Mouse (Mus musculus) thymus, adult 2 months (tissue): Measurements from ENCODE around the gene Aspn. TPM values are rescaled to one million over a fixed set of nuclear protein-coding genes. Genes with fewer than 3 reads are reported as not detected.

Experiments
- DNase-seq: peaks from one replicate; pipeline ENCODE4 v3.0.0; 2021
- H3K27ac ChIP-seq: fragments of 200-500 bp; 2 replicates; pipeline ENCODE4 v1.5.1; 2012; ENCODE audit warnings: low read length, control low read depth; ENCODE audit not compliant: control insufficient read depth, insufficient read depth
- H3K27me3 ChIP-seq: fragments of 200-500 bp; 2 replicates; pipeline ENCODE4 v1.6.1; 2012; ENCODE audit warnings: mild to moderate bottlenecking, low read length, moderate library complexity, mixed read lengths; ENCODE audit not compliant: control insufficient read depth, insufficient read depth
- H3K36me3 ChIP-seq: fragments of 200-500 bp; 2 replicates; pipeline ENCODE4 v1.6.1; 2012; ENCODE audit warnings: mild to moderate bottlenecking, low read length, moderate library complexity; ENCODE audit not compliant: control insufficient read depth, insufficient read depth
- H3K4me1 ChIP-seq: fragments of 200-500 bp; replicated peaks from 2 replicates; pipeline ENCODE4 v1.6.1; 2012; ENCODE audit warnings: low read length; ENCODE audit not compliant: control insufficient read depth, insufficient read depth
- H3K4me3 ChIP-seq: fragments of 200-500 bp; 2 replicates; pipeline ENCODE4 v1.5.1; 2012; ENCODE audit warnings: mild to moderate bottlenecking, low read length, control low read depth, moderate library complexity; ENCODE audit not compliant: control insufficient read depth, insufficient read depth
- CTCF ChIP-seq: fragments of 200-500 bp; IDR thresholded peaks from 2 replicates; pipeline ENCODE4 v1.5.1; 2012; ENCODE audit warnings: mild to moderate bottlenecking, control low read depth, low read length, moderate library complexity, borderline replicate concordance; ENCODE audit not compliant: control insufficient read depth, poor library complexity, insufficient read depth; ENCODE audit errors: extremely low read depth
- POLR2A ChIP-seq: fragments of 200-500 bp; IDR thresholded peaks from 2 replicates; pipeline ENCODE4 v1.6.1; 2012; ENCODE audit warnings: mild to moderate bottlenecking, low read length, control low read depth, moderate library complexity; ENCODE audit not compliant: control insufficient read depth, poor library complexity, insufficient read depth; ENCODE audit errors: extremely low read depth
- WGBS: fragments of 180-500 bp; shearing (Covaris S2); methylation state at CpG from one replicate; pipeline ENCODE4 v1.1.7; 2018; 5-methylcytosine and 5-hydroxymethylcytosine counted together
- polyA plus RNA-seq: library from polyadenylated mRNA; depleted of rRNA; stranded (reverse); fragments of >200 nt; gene quantifications from 2 replicates; pipeline ENCODE4 v1.2.3, GENCODE M21; 2012

Aspn gene
- polyA plus RNA-seq, 1 experiment = 0.13 TPM

DNA sequence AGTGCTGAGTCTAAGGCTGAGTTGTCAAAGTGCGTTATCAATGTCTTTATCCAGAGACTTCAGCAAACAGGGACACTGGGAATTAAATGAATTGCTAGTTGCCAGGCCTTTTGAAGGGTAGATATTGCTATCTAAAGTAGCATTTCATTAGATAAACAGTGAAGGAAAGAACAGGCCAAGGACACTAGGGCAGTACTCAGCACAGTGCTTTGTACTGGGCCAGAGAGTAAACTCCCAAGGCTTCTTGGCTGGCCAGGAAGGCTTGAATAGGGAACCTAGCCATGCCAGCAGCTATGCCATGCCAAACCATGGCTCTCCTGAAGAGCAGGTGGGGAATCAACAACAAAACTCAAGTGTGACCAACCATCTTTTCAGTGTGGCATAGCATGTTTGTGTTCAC lies 7.3 kb upstream of the Aspn start:
- H3K36me3 ChIP-seq = no peaks in the 10 kb centered on the region
- no peak overlapping the region for H3K27ac ChIP-seq
- no peak for TF ChIP-seq POLR2A
- no peak for TF ChIP-seq CTCF
- no peak for DNase-seq
- 98% methylated on average over 1 of the region's 1 CpGs for WGBS
- H3K27me3 ChIP-seq = no peaks in the 10 kb centered on the region
- no peak overlapping the region for H3K4me3 ChIP-seq
- H3K4me1 ChIP-seq = no peaks in the 10 kb centered on the region

DNA sequence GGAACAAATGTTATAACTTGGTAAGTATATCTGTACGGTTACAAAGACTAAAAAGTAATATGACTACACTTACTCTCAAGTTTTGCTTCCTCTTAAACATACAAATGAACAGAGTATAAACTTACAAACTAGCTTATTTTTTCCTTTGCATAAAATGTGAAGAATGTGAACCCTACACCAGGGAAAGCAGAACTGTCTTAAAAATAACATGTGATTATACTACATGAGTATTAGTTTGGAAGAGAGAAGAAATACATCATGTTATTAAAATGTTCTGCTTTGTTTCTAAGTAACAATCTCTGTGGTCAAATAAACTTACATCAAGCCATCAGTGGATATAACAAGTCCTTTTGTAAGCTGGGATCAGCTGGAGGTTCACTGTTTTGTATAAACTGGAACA lies 5.5 kb upstream of the Aspn start:
- no peak for DNase-seq
- no peaks in the 10 kb centered on the region for H3K27me3 ChIP-seq
- 100% methylated on average over 1 of the region's 1 CpGs for WGBS
- no peaks in the 10 kb centered on the region for H3K36me3 ChIP-seq
- no peak overlapping the region for H3K27ac ChIP-seq
- H3K4me1 ChIP-seq = no peaks in the 10 kb centered on the region
- TF ChIP-seq CTCF (no peak), POLR2A (no peak)
- no peak overlapping the region for H3K4me3 ChIP-seq

DNA sequence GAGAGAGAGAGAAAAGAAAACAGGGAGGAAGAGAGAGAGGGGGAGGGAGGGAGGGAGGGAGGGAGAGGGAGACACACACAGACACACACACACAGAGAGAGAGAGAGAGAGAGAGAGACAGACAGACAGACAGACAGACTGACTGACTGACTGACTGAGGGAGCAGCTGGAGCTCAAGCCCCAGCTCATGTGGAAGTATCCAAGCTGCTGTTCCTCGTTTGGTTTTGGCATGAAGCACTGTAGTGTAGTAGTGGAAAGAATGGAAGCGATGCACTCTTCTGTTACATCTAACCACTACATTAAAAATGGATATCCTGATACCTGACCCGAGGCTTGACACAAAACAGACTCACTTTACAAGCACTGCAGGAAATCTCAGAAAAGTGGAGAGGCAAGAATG lies 1.4 kb downstream of the Aspn start:
- no peaks in the 10 kb centered on the region for H3K4me1 ChIP-seq
- TF ChIP-seq CTCF (no peak), POLR2A (no peak)
- no peaks in the 10 kb centered on the region for H3K27me3 ChIP-seq
- WGBS = 73% methylated on average over 3 of the region's 3 CpGs
- H3K4me3 ChIP-seq = no peak overlapping the region
- no peak for DNase-seq
- no peaks in the 10 kb centered on the region for H3K36me3 ChIP-seq
- no peak overlapping the region for H3K27ac ChIP-seq

DNA sequence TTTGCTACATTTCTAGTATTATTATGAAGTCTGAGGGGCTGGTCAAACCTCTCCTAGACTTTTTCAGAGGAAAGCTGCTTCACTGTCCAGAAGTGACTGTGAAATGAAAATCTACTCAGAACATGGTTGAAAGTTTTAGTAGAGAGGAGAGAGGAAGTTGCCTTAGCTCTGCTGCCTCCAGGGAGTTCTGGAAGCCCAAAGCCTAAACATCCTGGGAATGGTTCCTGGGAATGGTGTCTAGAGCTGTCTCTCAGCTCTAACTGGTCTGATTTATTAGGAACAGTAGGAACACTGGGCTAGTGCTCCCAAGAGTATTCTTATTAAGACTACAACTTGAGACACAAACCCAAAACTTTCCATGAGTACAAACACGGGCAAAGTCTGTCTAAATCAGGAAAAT lies 2.3 kb downstream of the Aspn start:
- Histone ChIP-seq H3K4me3 (no peak overlapping the region), H3K27me3 (no peaks in the 10 kb centered on the region), H3K27ac (no peak overlapping the region), H3K36me3 (no peaks in the 10 kb centered on the region), H3K4me1 (no peaks in the 10 kb centered on the region)
- WGBS = 98% methylated on average over 1 of the region's 1 CpGs
- DNase-seq = no peak
- TF ChIP-seq CTCF = no peak
- no peak for TF ChIP-seq POLR2A

DNA sequence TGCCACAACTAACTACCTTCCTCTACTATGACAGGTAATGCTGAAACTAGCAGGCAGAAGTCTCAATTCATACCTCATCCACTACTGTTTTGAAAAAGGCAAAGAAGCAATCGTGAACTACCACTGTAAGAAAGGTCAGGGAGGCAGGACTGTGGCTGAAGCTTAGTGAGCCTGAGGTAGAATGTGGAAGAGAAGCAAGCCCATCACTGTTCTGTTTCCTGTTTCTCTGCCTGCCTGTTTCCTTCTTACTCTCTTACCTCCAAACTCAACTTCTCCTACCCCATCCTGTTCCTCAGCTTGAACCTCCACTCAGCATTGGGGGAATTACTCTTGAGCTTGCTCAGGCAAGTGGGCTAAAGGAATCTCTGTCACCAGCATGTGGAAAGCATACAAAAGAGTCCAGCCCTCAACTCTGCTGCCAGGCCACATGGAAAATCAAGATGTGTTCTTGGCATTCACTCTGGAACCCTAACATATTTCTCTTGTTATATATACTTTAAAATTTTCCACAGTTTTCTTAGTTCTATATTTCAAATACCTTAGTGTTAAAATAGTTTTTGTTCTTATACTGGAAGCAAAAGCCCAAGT lies 3.4 kb downstream of the Aspn start:
- no peaks in the 10 kb centered on the region for H3K27me3 ChIP-seq
- H3K36me3 ChIP-seq = no peaks in the 10 kb centered on the region
- H3K4me1 ChIP-seq = no peaks in the 10 kb centered on the region
- no peak overlapping the region for H3K4me3 ChIP-seq
- TF ChIP-seq CTCF = no peak
- TF ChIP-seq POLR2A = no peak
- 18% methylated on average over 1 of the region's 1 CpGs for WGBS
- H3K27ac ChIP-seq = no peak overlapping the region
- DNase-seq = no peak

DNA sequence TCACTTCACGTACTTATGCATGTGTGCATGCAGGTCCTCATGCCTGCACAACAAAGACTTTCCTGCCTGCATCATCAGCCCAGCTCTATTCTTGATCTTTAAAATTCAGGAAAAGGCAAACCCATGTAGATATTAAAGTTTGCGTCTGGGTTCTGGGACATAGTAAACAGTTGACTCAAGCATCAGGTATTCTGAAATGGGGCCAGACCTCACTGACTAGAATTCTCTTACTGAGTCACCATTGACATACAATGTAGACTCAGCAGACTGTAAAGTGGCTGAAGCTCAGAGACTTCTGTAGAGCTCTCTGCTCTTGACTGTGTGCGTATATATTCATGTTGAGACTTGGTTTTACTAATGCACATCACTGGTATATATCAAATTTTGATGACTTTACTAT lies 5.4 kb downstream of the Aspn start:
- TF ChIP-seq POLR2A (no peak), CTCF (no peak)
- H3K36me3 ChIP-seq = no peaks in the 10 kb centered on the region
- no peaks in the 10 kb centered on the region for H3K27me3 ChIP-seq
- H3K4me3 ChIP-seq = no peak overlapping the region
- no peak for DNase-seq
- 99% methylated on average over 3 of the region's 3 CpGs for WGBS
- no peak overlapping the region for H3K27ac ChIP-seq
- no peaks in the 10 kb centered on the region for H3K4me1 ChIP-seq

DNA sequence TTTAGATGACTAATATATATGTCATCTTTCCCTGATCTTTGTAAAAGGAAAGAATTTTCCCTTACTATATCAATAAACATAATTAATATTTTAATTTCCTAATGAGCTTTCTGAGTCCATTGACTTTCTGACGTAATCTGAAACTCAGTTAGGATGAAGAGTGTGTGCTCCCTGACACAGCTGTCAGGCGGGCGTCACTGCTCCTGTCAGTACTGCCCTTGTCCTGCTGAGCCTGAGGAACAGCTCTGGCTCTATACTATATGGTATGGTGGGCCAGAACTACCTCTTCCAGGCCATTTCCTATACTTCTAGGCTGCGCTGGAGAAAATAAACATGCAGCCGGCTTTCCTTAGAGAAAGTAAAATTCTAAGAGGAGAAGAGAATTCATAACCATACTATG lies 10.3 kb downstream of the Aspn start:
- Histone ChIP-seq H3K27ac (no peak overlapping the region), H3K36me3 (no peaks in the 10 kb centered on the region), H3K4me3 (no peak overlapping the region), H3K4me1 (no peaks in the 10 kb centered on the region), H3K27me3 (no peaks in the 10 kb centered on the region)
- TF ChIP-seq CTCF = no peak
- TF ChIP-seq POLR2A = no peak
- 96% methylated on average over 5 of the region's 5 CpGs for WGBS
- no peak for DNase-seq
